Mouse (Mus musculus) frontal cortex, adult (tissue): ENCODE data around the gene Rsbn1.

Source experiments
- ATAC-seq: cut with Nextera tagmentation; 2 replicates; pipeline ENCODE4 v1.9.2; 2017; ENCODE audit warnings: mild to moderate bottlenecking, moderate library complexity, mixed read lengths; ENCODE audit not compliant: low TSS enrichment

Rsbn1 gene

GRCm38 (mm10) chr3:103948666-103949065 is 34.7 kb downstream of the Rsbn1 start:
- ATAC-seq: no peak

GRCm38 (mm10) chr3:103960622-103961021 is 46.7 kb downstream of the Rsbn1 start:
- ATAC-seq: no peak

- no peak for ATAC-seq
Observed at GRCm38 (mm10) chr3:103967231-103967630, 53.3 kb downstream of the Rsbn1 start.

GRCm38 (mm10) chr3:103967861-103968691 is 54.2 kb downstream of the Rsbn1 start, which contains the start of gene Phtf1:
Gene Phtf1, plus strand, starts transcription at chr3:103968110.
- peak; percentile 96 for ATAC-seq

- peak; percentile 59 for ATAC-seq
Observed at GRCm38 (mm10) chr3:103968701-103969100, 54.8 kb downstream of the Rsbn1 start.

- ATAC-seq: no peak
Observed at GRCm38 (mm10) chr3:103971157-103971556, 57.2 kb downstream of the Rsbn1 start.

GRCm38 (mm10) chr3:103984556-103984955 is 70.6 kb downstream of the Rsbn1 start:
- no peak for ATAC-seq

GRCm38 (mm10) chr3:103985194-103985593 is 71.3 kb downstream of the Rsbn1 start:
- no peak for ATAC-seq

- ATAC-seq: no peak
Observed at GRCm38 (mm10) chr3:103987831-103988432, 74.0 kb downstream of the Rsbn1 start.

GRCm38 (mm10) chr3:103989352-103989751 is 75.4 kb downstream of the Rsbn1 start:
- ATAC-seq: no peak

- ATAC-seq: no peak
Observed at GRCm38 (mm10) chr3:103991271-103991670, 77.4 kb downstream of the Rsbn1 start.

GRCm38 (mm10) chr3:103998724-103999123 is 84.8 kb downstream of the Rsbn1 start:
- ATAC-seq: no peak

GRCm38 (mm10) chr3:104006896-104007466 is 93.1 kb downstream of the Rsbn1 start:
- peak; percentile 33; the same call in 1 of the 2 replicates for ATAC-seq

GRCm38 (mm10) chr3:104007479-104007878 is 93.6 kb downstream of the Rsbn1 start:
- ATAC-seq: 0 out of 2 replicates have a peak, but pooled peaks have one; percentile 3

GRCm38 (mm10) chr3:104009924-104010662 is 96.2 kb downstream of the Rsbn1 start:
- ATAC-seq: no peak

- ATAC-seq: no peak
Observed at GRCm38 (mm10) chr3:104011972-104012371, 98.1 kb downstream of the Rsbn1 start.
